Mouse (Mus musculus): ENCODE results near the gene Dnaic1. TPM values are rescaled to one million over a fixed set of nuclear protein-coding genes. Genes with fewer than 3 reads are reported as not detected.
A peak's percentile ranks its signal among the peaks of the same experiment; 100 is the strongest.
"Not testable (repeated sequence)": the region's sequence is repeated elsewhere in the genome, so short reads cannot be mapped to it uniquely, and the experiment has no call there.

The Dnaic1 gene
- polyA plus RNA-seq, 1 experiment from 2014 or later, result 2.4 TPM

- peak; percentile 67 for ATAC-seq
- Histone ChIP-seq H3K4me2 (replicated peaks) (peak overlapping the region; percentile 45), H3K27ac (peak overlapping the region; percentile 86), H3K4me1 (replicated peaks) (peaks cover 58% of the 10 kb centered on the region), H3K9ac (replicated peaks) (0 out of 2 replicates have a peak overlapping the region, but pooled peaks have one; percentile 19), H3K4me3 (replicated peaks) (peak overlapping the region; percentile 13; the same call in 1 of the 2 replicates)
- WGBS, result under 1% methylated on average over 25 of the region's 27 CpGs
- not testable (repeated sequence) for H3K9me3 ChIP-seq, H3K36me3 ChIP-seq, H3K27me3 ChIP-seq
These were observed 114.8 kb downstream of the Dnaic1 start for GRCm38 (mm10) chr4:41684131-41684930.

DNA sequence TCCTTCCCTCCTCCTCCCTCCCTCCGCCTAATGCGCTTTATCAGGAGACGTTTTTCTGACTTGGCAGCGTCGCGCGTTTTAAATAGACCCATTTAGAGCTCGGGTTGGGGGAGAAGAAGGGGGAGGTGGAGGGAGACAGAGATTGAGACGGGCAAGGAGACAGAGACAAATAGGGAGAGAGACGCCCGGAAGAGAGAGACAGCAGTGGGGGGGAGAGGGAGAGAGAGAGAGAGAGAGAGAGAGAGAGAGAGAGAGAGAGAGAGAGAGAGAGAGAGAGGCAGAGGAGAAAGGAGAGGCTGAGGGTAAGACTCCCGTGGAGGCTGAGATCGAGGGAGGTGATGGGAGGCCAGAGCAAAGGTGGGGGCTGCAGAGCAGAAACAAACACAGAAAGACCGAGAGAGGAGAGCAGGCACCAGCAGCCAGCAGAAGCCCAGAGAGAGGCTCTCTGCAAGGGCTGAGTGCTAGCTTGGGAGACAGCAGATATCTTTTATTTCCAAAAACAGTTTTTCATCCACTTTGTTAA is 115.4 kb downstream of the Dnaic1 start:
- not testable (repeated sequence) for H3K9me3 ChIP-seq; H3K4me3 ChIP-seq (replicated peaks); H3K9ac ChIP-seq (replicated peaks); H3K36me3 ChIP-seq; H3K27me3 ChIP-seq; ATAC-seq
- under 1% methylated on average over 12 of the region's 14 CpGs for WGBS
- Histone ChIP-seq H3K4me2 (replicated peaks) (peak overlapping the region; percentile 45; the same call in 1 of the 2 replicates), H3K27ac (peak overlapping the region; percentile 86; the same call in 1 of the 2 replicates), H3K4me1 (replicated peaks) (peaks cover 52% of the 10 kb centered on the region)

DNA sequence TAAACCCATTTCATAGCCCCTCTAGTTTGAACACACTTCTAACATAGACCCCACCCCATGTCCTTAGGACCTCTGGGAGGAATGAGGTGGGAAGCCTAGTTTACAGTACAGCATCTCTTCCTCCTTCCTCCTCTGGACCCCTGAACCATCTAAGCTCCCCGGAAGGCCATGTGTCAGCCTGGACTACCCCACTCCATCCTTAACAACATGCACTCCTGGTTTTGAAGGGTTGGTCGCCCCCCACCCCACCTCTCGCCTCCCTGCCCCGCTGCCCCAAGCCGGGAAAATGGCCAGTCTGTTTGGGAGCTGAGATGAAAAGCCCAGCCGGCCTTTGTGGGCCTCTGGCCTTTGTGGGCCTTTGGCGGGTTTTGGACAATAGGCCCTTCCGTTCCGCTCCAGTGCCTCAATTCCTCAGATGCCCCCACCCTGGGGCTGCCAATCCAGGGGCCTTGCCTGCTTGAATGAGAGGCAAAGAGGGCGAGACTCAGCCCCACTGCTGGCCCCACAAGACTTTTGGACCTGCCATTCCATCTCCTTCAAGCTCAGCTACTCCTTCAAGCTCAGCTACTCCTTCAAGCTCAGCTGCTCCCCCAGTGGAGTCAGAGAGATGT is 116.4 kb downstream of the Dnaic1 start:
- H3K4me3 ChIP-seq (replicated peaks); H3K27me3 ChIP-seq; H3K4me2 ChIP-seq (replicated peaks); H3K9ac ChIP-seq (replicated peaks); H3K36me3 ChIP-seq; H3K9me3 ChIP-seq: not testable (repeated sequence)
- WGBS, result 6% methylated on average over 10 of the region's 10 CpGs
- ATAC-seq, result peak; percentile 27
- H3K27ac ChIP-seq, result peak overlapping the region; percentile 60
- H3K4me1 ChIP-seq (replicated peaks), result peaks cover 42% of the 10 kb centered on the region

Other genes with a start within 250 kb of the Dnaic1 start
- gene Ubap1, start 220.8 kb upstream of the Dnaic1 start, polyA plus RNA-seq (2015; fragmentation: Nextera tagmentation; extraction: Ambion mirVana), result 74.5 and 76.9 TPM in 2 replicates
- 5.2 and 6.3 TPM in 2 replicates for gene Kif24, start 104.9 kb upstream of the Dnaic1 start, polyA plus RNA-seq (2015; fragmentation: Nextera tagmentation; extraction: Ambion mirVana)
- gene Nudt2, start 104.6 kb upstream of the Dnaic1 start, polyA plus RNA-seq (2015; fragmentation: Nextera tagmentation; extraction: Ambion mirVana), result 62.0 and 62.7 TPM in 2 replicates
- gene AI464131, start 66.7 kb upstream of the Dnaic1 start, polyA plus RNA-seq (2015; fragmentation: Nextera tagmentation; extraction: Ambion mirVana), result 5.5 and 5.7 TPM in 2 replicates
- 8.3 and 8.5 TPM in 2 replicates for gene 1110017D15Rik, start 52.4 kb upstream of the Dnaic1 start, polyA plus RNA-seq (2015; fragmentation: Nextera tagmentation; extraction: Ambion mirVana)
- gene Fam219a, start 237 bp upstream of the Dnaic1 start, polyA plus RNA-seq (2015; fragmentation: Nextera tagmentation; extraction: Ambion mirVana), result 13.1 and 18.8 TPM in 2 replicates
- gene Enho, start 70.5 kb downstream of the Dnaic1 start, polyA plus RNA-seq (2015; fragmentation: Nextera tagmentation; extraction: Ambion mirVana), result 81.6 and 92.1 TPM in 2 replicates
- gene Cntfr, start 127.3 kb downstream of the Dnaic1 start, polyA plus RNA-seq (2015; fragmentation: Nextera tagmentation; extraction: Ambion mirVana), result 27.6 and 32.7 TPM in 2 replicates
- 34.0 and 34.9 TPM in 2 replicates for gene Il11ra1, start 130.2 kb downstream of the Dnaic1 start, polyA plus RNA-seq (2015; fragmentation: Nextera tagmentation; extraction: Ambion mirVana)
- 63.9 and 67.4 TPM in 2 replicates for gene Rpp25l, start 143.8 kb downstream of the Dnaic1 start, polyA plus RNA-seq (2015; fragmentation: Nextera tagmentation; extraction: Ambion mirVana)
- 270 and 278 TPM in 2 replicates for gene Dctn3, start 153.4 kb downstream of the Dnaic1 start, polyA plus RNA-seq (2015; fragmentation: Nextera tagmentation; extraction: Ambion mirVana)
- gene Arid3c, start 161.4 kb downstream of the Dnaic1 start, polyA plus RNA-seq (2015; fragmentation: Nextera tagmentation; extraction: Ambion mirVana), result 0.26 and 0.32 TPM in 2 replicates
- 29.7 and 30.0 TPM in 2 replicates for gene Galt, start 185.5 kb downstream of the Dnaic1 start, polyA plus RNA-seq (2015; fragmentation: Nextera tagmentation; extraction: Ambion mirVana)
- 47.9 and 49.9 TPM in 2 replicates for gene Sigmar1, start 186.4 kb downstream of the Dnaic1 start, polyA plus RNA-seq (2015; fragmentation: Nextera tagmentation; extraction: Ambion mirVana)
- gene Ccl27a, start 204.5 kb downstream of the Dnaic1 start, polyA plus RNA-seq (2015; fragmentation: Nextera tagmentation; extraction: Ambion mirVana), result 235 and 237 TPM in 2 replicates

Data from midbrain, embryonic 13.5 days (tissue).